Mouse (Mus musculus) kidney, adult 8-10 months (tissue): ENCODE data around the gene Scnn1b.
A peak's percentile ranks its signal among the peaks of the same experiment; 100 is the strongest.

ENCODE experiments used
- DNase-seq, 2 experiments: peaks; one replicate each; pipeline ENCODE4 v3.0.0; 2022

The Scnn1b gene

GRCm38 (mm10) chr7:121864858-121865585 lies at the start of gene Scnn1b:
TSS of gene Scnn1b (plus strand) at chr7:121865038.
- DNase-seq: peak; percentile 9 to 15

GRCm38 (mm10) chr7:121821632-121822031 lies 43.2 kb upstream of the Scnn1b start:
- DNase-seq: no peak

- DNase-seq: no peak
These were observed 36.4 kb upstream of the Scnn1b start for GRCm38 (mm10) chr7:121828481-121828880.

- no peak for DNase-seq
These were observed 29.4 kb upstream of the Scnn1b start for GRCm38 (mm10) chr7:121835392-121835791.

GRCm38 (mm10) chr7:121836827-121837226 lies 28.0 kb upstream of the Scnn1b start:
- DNase-seq: peak in 1 of 2 experiments; percentile 1

- no peak for DNase-seq
These were observed 24.0 kb upstream of the Scnn1b start for GRCm38 (mm10) chr7:121840810-121841209.

GRCm38 (mm10) chr7:121842234-121842633 lies 22.6 kb upstream of the Scnn1b start:
- DNase-seq: no peak

GRCm38 (mm10) chr7:121845964-121846363 lies 18.9 kb upstream of the Scnn1b start:
- no peak for DNase-seq

- DNase-seq: no peak
These were observed 16.2 kb upstream of the Scnn1b start for GRCm38 (mm10) chr7:121848537-121849168.

- no peak for DNase-seq
These were observed 7.5 kb upstream of the Scnn1b start for GRCm38 (mm10) chr7:121857177-121857884.

- DNase-seq: no peak
These were observed 5.9 kb upstream of the Scnn1b start for GRCm38 (mm10) chr7:121858939-121859338.

- DNase-seq: no peak
These were observed 6.8 kb downstream of the Scnn1b start for GRCm38 (mm10) chr7:121871631-121872030.

- DNase-seq: peak in 1 of 2 experiments; percentile 33
These were observed 9.2 kb downstream of the Scnn1b start for GRCm38 (mm10) chr7:121873998-121874397.

GRCm38 (mm10) chr7:121874784-121875183 lies 9.9 kb downstream of the Scnn1b start:
- DNase-seq: peak in 1 of 2 experiments; percentile 47

- DNase-seq: no peak
These were observed 15.4 kb downstream of the Scnn1b start for GRCm38 (mm10) chr7:121880246-121880645.

GRCm38 (mm10) chr7:121890636-121891360 lies 26.0 kb downstream of the Scnn1b start:
- no peak for DNase-seq

GRCm38 (mm10) chr7:121896689-121897088 lies 31.9 kb downstream of the Scnn1b start:
- DNase-seq: no peak

GRCm38 (mm10) chr7:121899311-121899710 lies 34.5 kb downstream of the Scnn1b start:
- DNase-seq: peak in 1 of 2 experiments; percentile 34

GRCm38 (mm10) chr7:121899940-121900339 lies 35.1 kb downstream of the Scnn1b start:
- DNase-seq: no peak

- no peak for DNase-seq
These were observed 38.0 kb downstream of the Scnn1b start for GRCm38 (mm10) chr7:121902757-121903411.

GRCm38 (mm10) chr7:121906879-121907278 lies 42.0 kb downstream of the Scnn1b start:
- DNase-seq: no peak

GRCm38 (mm10) chr7:121912250-121912649 lies 47.4 kb downstream of the Scnn1b start:
- no peak for DNase-seq
